Mouse (Mus musculus) olfactory bulb, adult 2 months (tissue): Measurements from ENCODE around the gene Gm44511.

Experiments used
- CTCF ChIP-seq: fragments of 200-500 bp; IDR thresholded peaks from 2 replicates; pipeline ENCODE4 v1.5.1; 2012; ENCODE audit warnings: low read depth, mild to moderate bottlenecking, low read length, moderate library complexity; ENCODE audit not compliant: insufficient read depth
- POLR2A ChIP-seq: fragments of 200-500 bp; IDR thresholded peaks from 2 replicates; pipeline ENCODE4 v1.6.1; 2012; ENCODE audit warnings: mild to moderate bottlenecking, low read depth, low read length, moderate library complexity; ENCODE audit not compliant: insufficient read depth

DNA sequence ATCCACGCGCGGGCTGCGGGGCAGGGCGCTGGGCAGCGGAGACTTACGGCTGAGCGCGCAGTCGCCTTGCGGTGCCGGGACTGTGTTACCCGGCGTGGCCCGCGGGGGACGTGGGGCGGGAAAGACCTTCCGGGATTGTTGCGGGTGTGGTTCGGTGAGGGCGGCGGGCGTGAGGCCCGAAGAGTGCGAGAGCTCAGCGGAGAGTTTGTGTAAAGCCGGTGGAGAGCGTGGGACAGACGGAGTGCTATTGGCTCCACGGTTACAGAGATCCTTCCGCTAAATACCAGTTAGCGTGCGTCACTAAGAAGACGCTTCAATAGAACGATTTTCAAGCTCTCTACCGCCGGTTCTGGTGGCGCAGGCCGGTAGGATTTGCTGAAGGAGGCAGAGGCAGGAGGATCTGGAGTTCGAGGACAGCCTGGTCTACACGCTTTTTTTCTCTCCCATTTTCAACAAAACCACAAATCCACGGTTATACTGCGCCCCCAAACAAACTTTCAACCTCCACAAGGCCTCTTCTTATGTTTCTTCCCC, 16.9 kb upstream of the Gm44511 start:
- TF ChIP-seq CTCF (no peak), POLR2A (no peak; the same call in 1 of the 2 replicates)
